Mouse (Mus musculus): ENCODE data around the gene Itpkb. TPM values are rescaled to one million over a fixed set of nuclear protein-coding genes. Genes with fewer than 3 reads are reported as not detected.

The Itpkb gene
- polyA plus RNA-seq, 1 experiment from 2014 or later = 8.4 TPM

DNA sequence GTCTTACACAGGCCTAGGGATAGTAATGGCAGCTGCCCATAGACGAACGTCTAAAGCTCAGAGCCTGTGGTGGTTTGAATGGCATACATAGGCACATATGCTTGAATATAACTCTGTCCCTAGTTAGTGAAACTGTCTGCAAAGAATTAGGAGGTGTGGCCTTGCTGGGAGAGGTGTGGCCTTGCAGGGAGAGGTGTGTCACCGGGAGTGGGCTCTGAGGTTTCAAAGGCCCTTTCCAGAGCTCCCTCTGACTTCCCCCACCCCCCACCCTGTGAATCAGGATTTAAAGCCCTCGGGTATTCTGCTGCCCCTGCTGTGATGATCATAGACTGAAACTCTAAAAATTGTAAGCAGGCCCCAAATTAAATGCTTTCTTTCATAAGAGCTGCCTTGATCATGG lies 29.3 kb upstream of the Itpkb start:
- Histone ChIP-seq H3K27ac (ENCODE audit: low read length) (no peak overlapping the region), H3K9ac (replicated peaks; ENCODE audit: low read depth) (no peak overlapping the region), H3K27me3 (replicated peaks; ENCODE audit: insufficient read depth, low read length) (no peaks in the 10 kb centered on the region), H3K4me1 (ENCODE audit: insufficient read depth, low read depth, low read length) (peaks cover 11% of the 10 kb centered on the region), H3K4me2 (replicated peaks; ENCODE audit: low read depth, low read length) (no peak overlapping the region), H3K4me3 (ENCODE audit: low read depth, low read length) (no peak overlapping the region), H3K36me3 (ENCODE audit: insufficient read depth, low read length) (no peaks in the 10 kb centered on the region), H3K9me3 (ENCODE audit: low read length) (no peaks in the 10 kb centered on the region)
- 44% methylated on average over 4 of the region's 4 CpGs for WGBS
- DNase-seq (ENCODE audit: low spot score) (no peak), ATAC-seq (peak; percentile 34; the same call in 1 of the 2 replicates)
- TF ChIP-seq CTCF (IDR thresholded peaks at IDR 0.05) (no peak), EP300 (IDR thresholded peaks at IDR 0.05) (no peak)

GRCm38 (mm10) chr1:180302253-180303120 lies 27.8 kb upstream of the Itpkb start:
- H3K27ac ChIP-seq (ENCODE audit: low read length) = peak overlapping the region; percentile 66
- no peak for DNase-seq (ENCODE audit: low spot score)
- H3K27me3 ChIP-seq (replicated peaks; ENCODE audit: insufficient read depth, low read length) = no peaks in the 10 kb centered on the region
- peaks cover 11% of the 10 kb centered on the region for H3K4me1 ChIP-seq (ENCODE audit: insufficient read depth, low read depth, low read length)
- WGBS = 48% methylated on average over 12 of the region's 12 CpGs
- H3K4me3 ChIP-seq (ENCODE audit: low read depth, low read length) = no peak overlapping the region
- ATAC-seq = peak; percentile 81
- H3K9ac ChIP-seq (replicated peaks; ENCODE audit: low read depth) = 0 out of 2 replicates have a peak overlapping the region, but pooled peaks have one; percentile 17
- no peaks in the 10 kb centered on the region for H3K36me3 ChIP-seq (ENCODE audit: insufficient read depth, low read length)
- H3K9me3 ChIP-seq (ENCODE audit: low read length) = no peaks in the 10 kb centered on the region
- no peak overlapping the region for H3K4me2 ChIP-seq (replicated peaks; ENCODE audit: low read depth, low read length)
- peak; percentile 52; the same call in 1 of the 2 replicates for TF ChIP-seq EP300 (IDR thresholded peaks at IDR 0.05)
- TF ChIP-seq CTCF (IDR thresholded peaks at IDR 0.05) = no peak

GRCm38 (mm10) chr1:180303600-180303999 lies 26.7 kb upstream of the Itpkb start:
- no peak overlapping the region for H3K4me2 ChIP-seq (replicated peaks; ENCODE audit: low read depth, low read length)
- no peaks in the 10 kb centered on the region for H3K36me3 ChIP-seq (ENCODE audit: insufficient read depth, low read length)
- no peak for DNase-seq (ENCODE audit: low spot score)
- no peak overlapping the region for H3K9ac ChIP-seq (replicated peaks; ENCODE audit: low read depth)
- no peaks in the 10 kb centered on the region for H3K9me3 ChIP-seq (ENCODE audit: low read length)
- TF ChIP-seq EP300 (IDR thresholded peaks at IDR 0.05) (no peak), CTCF (IDR thresholded peaks at IDR 0.05) (no peak)
- no peaks in the 10 kb centered on the region for H3K27me3 ChIP-seq (replicated peaks; ENCODE audit: insufficient read depth, low read length)
- WGBS = 73% methylated on average over 5 of the region's 5 CpGs
- H3K4me3 ChIP-seq (ENCODE audit: low read depth, low read length) = no peak overlapping the region
- peaks cover 11% of the 10 kb centered on the region for H3K4me1 ChIP-seq (ENCODE audit: insufficient read depth, low read depth, low read length)
- ATAC-seq = no peak
- H3K27ac ChIP-seq (ENCODE audit: low read length) = peak overlapping the region; percentile 54; the same call in 1 of the 2 replicates

- no peak overlapping the region for H3K27ac ChIP-seq (ENCODE audit: low read length)
- no peak for DNase-seq (ENCODE audit: low spot score)
These were observed 23.4 kb upstream of the Itpkb start for GRCm38 (mm10) chr1:180306889-180307288.

DNA sequence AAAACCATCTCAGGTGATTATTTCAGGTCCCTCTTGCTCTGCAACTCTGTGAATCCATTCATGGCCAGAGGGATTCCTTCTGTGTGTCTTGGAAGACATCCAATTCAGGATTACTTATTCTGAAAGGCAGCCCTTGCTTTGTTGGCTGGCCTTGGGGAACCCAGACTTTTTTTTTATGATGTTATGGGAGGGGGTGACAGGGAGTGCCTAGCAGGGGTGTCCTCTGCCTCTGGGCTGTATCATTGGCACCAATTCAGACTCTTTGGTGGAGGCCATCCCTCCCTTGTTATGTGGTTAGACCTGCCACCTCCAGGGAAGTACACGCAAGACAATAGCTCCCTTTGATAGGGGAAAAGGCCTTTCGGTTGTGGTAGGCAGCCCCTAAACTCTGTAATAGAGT lies 22.6 kb upstream of the Itpkb start:
- H3K27ac ChIP-seq (ENCODE audit: low read length) = no peak overlapping the region
- H3K9me3 ChIP-seq (ENCODE audit: low read length) = no peaks in the 10 kb centered on the region
- no peaks in the 10 kb centered on the region for H3K27me3 ChIP-seq (replicated peaks; ENCODE audit: insufficient read depth, low read length)
- TF ChIP-seq EP300 (IDR thresholded peaks at IDR 0.05) = no peak
- TF ChIP-seq CTCF (IDR thresholded peaks at IDR 0.05) = no peak
- H3K4me1 ChIP-seq (ENCODE audit: insufficient read depth, low read depth, low read length) = no peaks in the 10 kb centered on the region; the same call in 1 of the 2 replicates
- H3K4me2 ChIP-seq (replicated peaks; ENCODE audit: low read depth, low read length) = no peak overlapping the region
- DNase-seq (ENCODE audit: low spot score) (no peak), ATAC-seq (no peak)
- WGBS = 52% methylated on average over 2 of the region's 2 CpGs
- no peak overlapping the region for H3K4me3 ChIP-seq (ENCODE audit: low read depth, low read length)
- H3K36me3 ChIP-seq (ENCODE audit: insufficient read depth, low read length) = no peaks in the 10 kb centered on the region
- H3K9ac ChIP-seq (replicated peaks; ENCODE audit: low read depth) = no peak overlapping the region

More at GRCm38 (mm10) chr1:180306889-180307288, 23.4 kb upstream of the Itpkb start:
- ATAC-seq = no peak
- Histone ChIP-seq H3K9ac (replicated peaks; ENCODE audit: low read depth) (no peak overlapping the region), H3K9me3 (ENCODE audit: low read length) (no peaks in the 10 kb centered on the region), H3K4me1 (ENCODE audit: insufficient read depth, low read depth, low read length) (peaks cover 6% of the 10 kb centered on the region; the same call in 1 of the 2 replicates), H3K27me3 (replicated peaks; ENCODE audit: insufficient read depth, low read length) (no peaks in the 10 kb centered on the region), H3K4me2 (replicated peaks; ENCODE audit: low read depth, low read length) (no peak overlapping the region), H3K36me3 (ENCODE audit: insufficient read depth, low read length) (no peaks in the 10 kb centered on the region), H3K4me3 (ENCODE audit: low read depth, low read length) (no peak overlapping the region)
- 64% methylated on average over 9 of the region's 9 CpGs for WGBS
- TF ChIP-seq CTCF (IDR thresholded peaks at IDR 0.05) (no peak), EP300 (IDR thresholded peaks at IDR 0.05) (no peak)

- ATAC-seq = no peak
These were observed 21.4 kb upstream of the Itpkb start for GRCm38 (mm10) chr1:180308897-180309296.

More at GRCm38 (mm10) chr1:180308897-180309296, 21.4 kb upstream of the Itpkb start:
- TF ChIP-seq EP300 (IDR thresholded peaks at IDR 0.05) (no peak), CTCF (IDR thresholded peaks at IDR 0.05) (no peak)
- Histone ChIP-seq H3K4me2 (replicated peaks; ENCODE audit: low read depth, low read length) (no peak overlapping the region), H3K27me3 (replicated peaks; ENCODE audit: insufficient read depth, low read length) (no peaks in the 10 kb centered on the region), H3K36me3 (ENCODE audit: insufficient read depth, low read length) (no peaks in the 10 kb centered on the region), H3K27ac (ENCODE audit: low read length) (no peak overlapping the region), H3K9ac (replicated peaks; ENCODE audit: low read depth) (no peak overlapping the region), H3K4me3 (ENCODE audit: low read depth, low read length) (no peak overlapping the region), H3K9me3 (ENCODE audit: low read length) (no peaks in the 10 kb centered on the region), H3K4me1 (ENCODE audit: insufficient read depth, low read depth, low read length) (peaks cover 4% of the 10 kb centered on the region; the same call in 1 of the 2 replicates)
- no peak for DNase-seq (ENCODE audit: low spot score)
- 72% methylated on average over 4 of the region's 4 CpGs for WGBS

All from lung, postnatal 0 days (tissue).